Mouse (Mus musculus) small intestine, adult 2 months (tissue): ENCODE measurements at regions not wholly inside any gene's neighbourhood (a gene's known extent, or its start where the extent isn't known, plus 50 kb on each side); places are given as distances from the start of the nearest gene placed in this dataset.

Experiments
- H3K27ac ChIP-seq: fragments of 200-500 bp; 2 replicates; pipeline ENCODE4 v1.5.1; 2012; ENCODE audit warnings: low read depth, low read length, control low read depth, inconsistent platforms; ENCODE audit not compliant: insufficient read depth
- H3K27me3 ChIP-seq: fragments of 200-500 bp; 2 replicates; pipeline ENCODE4 v1.6.1; 2012; ENCODE audit warnings: mild to moderate bottlenecking, moderate library complexity, low read length, inconsistent platforms; ENCODE audit not compliant: control insufficient read depth, insufficient read depth
- H3K36me3 ChIP-seq: fragments of 200-500 bp; 2 replicates; pipeline ENCODE4 v1.6.1; 2012; ENCODE audit warnings: mild to moderate bottlenecking, low read length, control low read depth, inconsistent platforms; ENCODE audit not compliant: control insufficient read depth, insufficient read depth
- H3K4me1 ChIP-seq: fragments of 200-500 bp; 2 replicates; pipeline ENCODE4 v1.6.1; 2012; ENCODE audit warnings: low read length, inconsistent platforms, mixed read lengths; ENCODE audit not compliant: control insufficient read depth, insufficient read depth, insufficient read length
- H3K4me3 ChIP-seq: fragments of 200-500 bp; 2 replicates; pipeline ENCODE4 v1.5.1; 2012; ENCODE audit warnings: low read depth, mild to moderate bottlenecking, control low read depth, inconsistent platforms, low read length, moderate library complexity
- CTCF ChIP-seq: fragments of 200-500 bp; IDR thresholded peaks from 2 replicates; pipeline ENCODE4 v1.5.1; 2012; ENCODE audit warnings: low read depth, mild to moderate bottlenecking, control low read depth, inconsistent platforms, low read length, moderate library complexity, mixed read lengths; ENCODE audit not compliant: insufficient replicate concordance, insufficient read length; ENCODE audit errors: extremely low read depth
- POLR2A ChIP-seq: fragments of 200-500 bp; IDR thresholded peaks from 2 replicates; pipeline ENCODE4 v1.6.1; 2012; ENCODE audit warnings: low read depth, mild to moderate bottlenecking, control low read depth, inconsistent platforms, low read length, moderate library complexity
- whole genome bisulfite sequencing: fragments of 180-500 bp; shearing (Covaris S2); methylation state at CpG from one replicate; pipeline ENCODE4 v1.1.7; 2018; 5-methylcytosine and 5-hydroxymethylcytosine counted together

- WGBS = 45% methylated on average over 2 of the region's 2 CpGs
- no peaks in the 10 kb centered on the region for H3K36me3 ChIP-seq
- peaks cover 11% of the 10 kb centered on the region; the same call in 1 of the 2 replicates for H3K4me1 ChIP-seq
- no peak for TF ChIP-seq POLR2A
- no peak for TF ChIP-seq CTCF
- no peak overlapping the region for H3K4me3 ChIP-seq
- H3K27me3 ChIP-seq = no peaks in the 10 kb centered on the region
- no peak overlapping the region for H3K27ac ChIP-seq
These were observed 65.4 kb downstream of the Zfp281 start for GRCm38 (mm10) chr1:136690068-136690467.

GRCm38 (mm10) chr1:136693421-136693820, 68.7 kb downstream of the Zfp281 start:
- H3K27ac ChIP-seq = no peak overlapping the region
- no peak overlapping the region for H3K4me3 ChIP-seq
- H3K36me3 ChIP-seq = no peaks in the 10 kb centered on the region
- TF ChIP-seq CTCF (no peak), POLR2A (no peak)
- H3K4me1 ChIP-seq = peaks cover 7% of the 10 kb centered on the region; the same call in 1 of the 2 replicates
- 39% methylated on average over 5 of the region's 5 CpGs for WGBS
- no peaks in the 10 kb centered on the region for H3K27me3 ChIP-seq

- peaks cover 6% of the 10 kb centered on the region; the same call in 1 of the 2 replicates for H3K4me1 ChIP-seq
- WGBS = 34% methylated on average over 7 of the region's 7 CpGs
- H3K27me3 ChIP-seq = no peaks in the 10 kb centered on the region
- TF ChIP-seq CTCF = no peak
- no peak for TF ChIP-seq POLR2A
- H3K27ac ChIP-seq = no peak overlapping the region
- no peak overlapping the region for H3K4me3 ChIP-seq
- H3K36me3 ChIP-seq = no peaks in the 10 kb centered on the region
These were observed 70.3 kb downstream of the Zfp281 start for GRCm38 (mm10) chr1:136694983-136695382.

GRCm38 (mm10) chr1:136696077-136696641, 71.5 kb downstream of the Zfp281 start:
- WGBS = 66% methylated on average over 19 of the region's 19 CpGs
- TF ChIP-seq POLR2A = no peak
- no peak for TF ChIP-seq CTCF

GRCm38 (mm10) chr1:136698454-136699152, 73.9 kb downstream of the Zfp281 start:
- WGBS = 48% methylated on average over 9 of the region's 9 CpGs

More at GRCm38 (mm10) chr1:136696077-136696641, 71.5 kb downstream of the Zfp281 start:
- Histone ChIP-seq H3K4me1 (peaks cover 3% of the 10 kb centered on the region; the same call in 1 of the 2 replicates), H3K4me3 (no peak overlapping the region), H3K36me3 (no peaks in the 10 kb centered on the region), H3K27me3 (no peaks in the 10 kb centered on the region), H3K27ac (no peak overlapping the region)

GRCm38 (mm10) chr1:136699153-136699524, 74.4 kb downstream of the Zfp281 start:
- H3K4me1 ChIP-seq = peaks cover 3% of the 10 kb centered on the region; the same call in 1 of the 2 replicates
- no peak for TF ChIP-seq CTCF
- no peak for TF ChIP-seq POLR2A
- H3K36me3 ChIP-seq = no peaks in the 10 kb centered on the region
- WGBS = 77% methylated on average over 7 of the region's 7 CpGs
- H3K27ac ChIP-seq = no peak overlapping the region
- no peak overlapping the region for H3K4me3 ChIP-seq
- H3K27me3 ChIP-seq = no peaks in the 10 kb centered on the region

More at GRCm38 (mm10) chr1:136698454-136699152, 73.9 kb downstream of the Zfp281 start:
- Histone ChIP-seq H3K4me3 (no peak overlapping the region), H3K27ac (no peak overlapping the region), H3K27me3 (no peaks in the 10 kb centered on the region), H3K36me3 (no peaks in the 10 kb centered on the region), H3K4me1 (peaks cover 3% of the 10 kb centered on the region; the same call in 1 of the 2 replicates)
- TF ChIP-seq CTCF = no peak
- TF ChIP-seq POLR2A = no peak

- Histone ChIP-seq H3K4me1 (peaks cover 3% of the 10 kb centered on the region; the same call in 1 of the 2 replicates), H3K4me3 (no peak overlapping the region), H3K27me3 (no peaks in the 10 kb centered on the region), H3K27ac (no peak overlapping the region), H3K36me3 (no peaks in the 10 kb centered on the region)
- 83% methylated on average over 8 of the region's 8 CpGs for WGBS
- TF ChIP-seq CTCF = no peak
- no peak for TF ChIP-seq POLR2A
These were observed 74.9 kb downstream of the Zfp281 start for GRCm38 (mm10) chr1:136699571-136699970.
